Mouse (Mus musculus) G1E (cell line): Measurements from ENCODE around the gene Has1. TPM values are rescaled to one million over a fixed set of nuclear protein-coding genes. Genes with fewer than 3 reads are reported as not detected.
A peak's percentile ranks its signal among the peaks of the same experiment; 100 is the strongest.

Source experiments
- ATAC-seq: 2 replicates; pipeline ENCODE4 v1.8.0; 2016; ENCODE audit warnings: mild to moderate bottlenecking; ENCODE audit not compliant: insufficient number of reproducible peaks, poor library complexity, low FRiP score, severe bottlenecking; ENCODE audit errors: extremely low read depth
- DNase-seq: peaks from one replicate; pipeline ENCODE4 v3.0.0; 2012; ENCODE audit warnings: low spot score
- H3K27me3 ChIP-seq: 2 replicates; pipeline ENCODE4 v1.6.1; 2012; ENCODE audit warnings: mild to moderate bottlenecking, low read length, inconsistent platforms; ENCODE audit not compliant: insufficient read depth
- H3K36me3 ChIP-seq: replicated peaks from 2 replicates; pipeline ENCODE3; 2012; ENCODE audit warnings: mild to moderate bottlenecking, inconsistent platforms
- H3K4me1 ChIP-seq: 2 replicates; pipeline ENCODE4 v1.6.1; 2012; ENCODE audit warnings: low read depth, low read length, inconsistent platforms, mixed read lengths; ENCODE audit not compliant: insufficient read depth
- H3K4me3 ChIP-seq: 2 replicates; pipeline ENCODE4 v1.5.1; 2012; ENCODE audit warnings: low read depth, mild to moderate bottlenecking, inconsistent platforms, low read length, moderate library complexity, mixed read lengths
- H3K9me3 ChIP-seq: replicated peaks from 2 replicates; pipeline ENCODE4 v1.6.1; 2012; ENCODE audit warnings: inconsistent platforms
- CTCF ChIP-seq: IDR thresholded peaks from 2 replicates; pipeline ENCODE4 v1.5.1; 2012; ENCODE audit warnings: low read depth, low read length, inconsistent platforms, mixed read lengths
- GATA1 ChIP-seq: IDR thresholded peaks from 2 replicates; pipeline ENCODE4 v1.6.1; 2012; ENCODE audit warnings: borderline replicate concordance, low read length, inconsistent platforms, mixed read lengths
- GATA2 ChIP-seq: IDR thresholded peaks from 2 replicates; pipeline ENCODE4 v1.6.1; 2012; ENCODE audit warnings: low read depth, low read length, inconsistent platforms, borderline replicate concordance
- POLR2AphosphoS5 ChIP-seq: IDR thresholded peaks from 2 replicates; pipeline ENCODE4 v1.6.1; 2012; ENCODE audit warnings: low read depth, low read length, inconsistent platforms; ENCODE audit not compliant: insufficient replicate concordance
- TAL1 ChIP-seq: conservative IDR thresholded peaks from 2 replicates; pipeline ENCODE4 v1.6.1; 2012; ENCODE audit warnings: low read depth, low read length, inconsistent platforms, mixed read lengths
- polyA plus RNA-seq: library from polyadenylated mRNA; stranded (reverse); fragments of >175 nt; gene quantifications from 2 replicates; pipeline ENCODE4 v1.2.3, GENCODE M21; 2012
- total RNA-seq, 2 experiments: library from RNA; stranded (forward) in 1 of 2; stranded (reverse) in 1 of 2; fragments of 200-1000 nt in 1 of 2; fragments of >200 nt in 1 of 2; fragmentation: Nextera tagmentation in 1 of 2; gene quantifications; 2 replicates each; pipeline ENCODE4 v1.2.3; 2014 to 2017

The Has1 gene
- total and polyA plus RNA-seq, 3 experiments: 0.33 TPM; not detected in 2

DNA sequence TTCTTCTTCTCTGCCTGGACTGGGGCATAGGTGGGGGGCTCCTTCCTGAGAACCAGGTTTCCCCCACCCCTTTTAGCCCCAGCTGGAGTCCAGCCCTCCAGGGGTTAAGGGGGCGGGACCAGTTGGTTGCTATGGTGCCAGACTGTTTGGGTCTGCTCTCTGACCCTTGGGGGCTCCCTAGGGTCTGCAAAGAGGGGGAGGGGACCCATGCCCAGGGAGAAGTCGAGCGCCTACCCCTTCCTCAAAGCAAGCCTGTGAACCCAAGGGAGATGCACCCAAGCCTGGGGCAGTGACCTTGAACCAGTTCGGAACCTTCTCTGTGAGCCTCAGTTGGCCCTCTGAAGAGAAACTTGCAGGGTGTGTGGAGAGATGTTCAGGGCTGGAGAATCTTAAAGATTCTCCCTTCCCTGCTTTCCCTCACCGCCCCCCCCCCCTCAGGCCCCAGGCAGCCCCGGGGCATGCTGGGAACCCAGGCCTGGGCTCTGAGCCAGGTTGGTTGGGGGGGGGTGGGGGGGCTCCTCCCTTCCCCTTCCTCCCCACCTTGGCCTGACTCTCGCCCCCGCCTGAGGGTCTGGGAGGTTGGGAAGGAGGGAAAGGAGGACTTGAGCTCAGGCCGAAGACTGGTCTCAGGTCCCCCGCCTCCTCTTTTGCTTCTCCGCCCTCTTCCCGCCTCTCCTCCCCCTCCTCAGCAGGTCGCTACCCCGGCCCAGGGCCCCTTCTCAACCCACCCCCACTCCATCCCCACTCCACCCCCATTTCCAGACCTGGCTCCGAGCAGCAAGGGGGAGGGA lies 26.6 kb downstream of the Has1 start:
- H3K4me3 ChIP-seq: peak overlapping the region; percentile 74
- H3K27me3 ChIP-seq: peaks cover 33% of the 10 kb centered on the region
- no peak for TF ChIP-seq GATA1
- TF ChIP-seq GATA2: no peak
- TF ChIP-seq POLR2AphosphoS5: no peak
- TF ChIP-seq TAL1: no peak
- no peak for TF ChIP-seq CTCF
- H3K4me1 ChIP-seq: peaks cover 40% of the 10 kb centered on the region
- DNase-seq (peak; percentile 61), ATAC-seq (0 out of 2 replicates have a peak, but pooled peaks have one; percentile 10)
- no peaks in the 10 kb centered on the region for H3K36me3 ChIP-seq
- no peaks in the 10 kb centered on the region for H3K9me3 ChIP-seq

DNA sequence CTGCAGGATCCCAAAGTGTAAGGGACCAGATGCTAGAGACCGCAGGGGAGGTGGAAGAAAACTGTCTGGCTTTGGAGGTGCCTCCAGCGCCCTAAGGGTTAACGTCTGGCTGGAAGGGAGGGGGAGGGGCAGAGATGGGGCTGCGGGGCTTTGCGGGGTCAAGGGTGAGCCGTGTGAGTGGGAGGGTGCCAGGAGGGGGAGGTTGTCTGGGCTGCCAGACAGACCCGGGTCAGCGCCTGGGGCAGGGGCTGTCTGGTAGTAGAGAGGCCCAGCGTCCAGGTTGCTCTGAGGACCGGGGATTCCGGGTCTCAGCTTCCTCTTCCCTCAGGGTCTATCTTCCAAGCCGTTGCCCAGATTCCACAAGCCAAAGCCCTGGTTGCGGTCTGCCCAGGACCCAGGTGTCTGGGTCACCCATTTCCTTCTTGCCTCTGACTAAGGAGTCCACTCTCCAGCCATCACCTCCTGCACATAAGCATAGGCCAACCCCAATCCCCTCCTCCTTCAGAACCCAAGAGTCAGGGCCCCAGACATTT lies 27.3 kb downstream of the Has1 start:
- no peak for ATAC-seq
- peak; percentile 20 for DNase-seq

DNA sequence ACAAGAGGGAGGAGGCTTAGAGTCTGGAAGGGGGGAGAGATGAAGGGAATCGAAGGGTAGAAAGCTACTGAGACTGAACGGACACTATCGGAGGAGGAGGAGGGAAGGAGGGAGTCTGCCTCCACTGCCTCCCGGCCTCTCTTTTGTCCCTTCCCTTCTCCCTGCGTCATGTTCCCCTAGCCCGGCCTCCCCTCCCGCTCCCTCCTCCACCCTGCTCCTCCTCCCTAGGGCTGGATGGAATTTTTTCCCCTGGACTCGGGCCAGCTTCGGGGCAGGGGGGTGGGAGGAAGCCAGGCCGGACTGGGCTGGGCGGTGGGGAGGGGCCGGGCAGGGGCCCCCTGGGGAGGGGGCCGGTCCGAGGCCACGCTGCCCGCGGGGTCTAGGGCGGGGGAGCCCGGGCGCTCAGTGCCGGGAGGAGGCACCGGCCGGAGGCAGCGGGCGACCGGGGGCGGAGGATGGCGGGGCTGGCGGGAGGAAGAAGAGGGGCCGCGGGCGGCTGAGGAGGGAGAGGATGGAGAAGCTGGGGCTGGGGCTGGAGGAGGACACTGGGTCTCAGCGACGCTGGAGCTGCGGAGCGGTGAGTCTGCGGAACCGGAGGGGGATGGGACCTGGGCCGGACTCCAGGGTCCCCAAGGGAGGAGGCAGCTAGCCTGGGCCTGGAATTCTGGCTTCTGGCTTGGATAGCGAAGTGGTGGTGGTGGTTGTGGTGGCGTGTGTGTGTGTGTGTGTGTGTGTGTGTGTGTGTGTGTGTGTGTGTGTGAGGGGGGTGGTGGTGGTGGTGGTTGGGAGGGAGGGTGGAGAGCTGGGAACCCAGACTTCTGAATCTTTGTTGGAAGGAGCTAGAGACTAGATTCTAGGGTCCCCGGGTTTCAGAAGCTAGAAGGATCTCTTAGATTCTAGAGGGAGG lies 28.0 kb downstream of the Has1 start, which contains the start of gene Spaca6:
Gene Spaca6, plus strand, starts transcription at position 408 of the 907 bp plus-strand sequence.
- no peaks in the 10 kb centered on the region for H3K9me3 ChIP-seq
- TF ChIP-seq CTCF (no peak), GATA1 (no peak), GATA2 (no peak), TAL1 (no peak), POLR2AphosphoS5 (no peak)
- peaks cover 40% of the 10 kb centered on the region for H3K4me1 ChIP-seq
- ATAC-seq (peak; percentile 54), DNase-seq (peak; percentile 53)
- H3K27me3 ChIP-seq: peaks cover 37% of the 10 kb centered on the region
- peak within 1 kb of the TSS; percentile 74 for H3K4me3 ChIP-seq
- H3K36me3 ChIP-seq: no peaks in the 10 kb centered on the region

More for the DNA sequence above, 27.3 kb downstream of the Has1 start:
- Histone ChIP-seq H3K27me3 (peaks cover 35% of the 10 kb centered on the region), H3K9me3 (no peaks in the 10 kb centered on the region), H3K4me1 (peaks cover 40% of the 10 kb centered on the region), H3K4me3 (peak overlapping the region; percentile 74), H3K36me3 (no peaks in the 10 kb centered on the region)
- no peak for TF ChIP-seq CTCF

DNA sequence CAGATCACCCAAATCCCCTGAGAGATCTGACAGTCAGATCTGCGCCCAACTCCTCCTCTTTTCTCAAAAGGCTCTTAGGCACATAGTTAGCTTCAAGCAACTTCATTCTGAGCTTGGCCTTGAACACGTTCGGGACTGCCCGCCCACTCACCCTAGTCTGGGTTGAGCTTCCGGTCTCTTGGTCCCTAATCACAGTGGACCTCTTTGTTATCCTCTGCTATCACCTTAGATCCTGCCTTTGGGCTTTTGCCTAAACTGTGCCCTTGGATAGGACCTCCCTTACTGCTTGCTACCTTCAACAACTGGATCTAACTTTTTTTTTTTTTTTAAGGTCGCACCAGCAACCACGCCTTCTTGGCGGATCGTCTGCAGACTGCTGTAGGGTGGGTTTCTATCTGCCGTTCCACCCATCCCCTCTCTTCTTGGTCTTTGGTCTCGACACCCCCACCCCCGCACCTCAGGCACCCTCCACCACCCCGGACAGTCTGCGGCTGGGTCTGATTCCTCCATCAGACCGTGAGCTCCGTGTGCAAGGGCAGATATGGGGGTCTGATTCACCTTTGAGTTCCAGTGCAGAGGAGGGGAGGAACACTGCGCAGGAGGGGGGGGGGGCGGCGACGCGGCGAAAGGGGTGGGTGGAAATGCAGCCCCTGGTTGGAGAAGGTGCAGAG lies 28.9 kb downstream of the Has1 start:
- Histone ChIP-seq H3K9me3 (no peaks in the 10 kb centered on the region), H3K27me3 (peaks cover 39% of the 10 kb centered on the region), H3K4me1 (peaks cover 40% of the 10 kb centered on the region), H3K4me3 (peak overlapping the region; percentile 74), H3K36me3 (no peaks in the 10 kb centered on the region)
- DNase-seq: peak; percentile 8
- TF ChIP-seq POLR2AphosphoS5: no peak
- no peak for TF ChIP-seq CTCF
- no peak for TF ChIP-seq GATA2
- TF ChIP-seq TAL1: no peak
- TF ChIP-seq GATA1: no peak
- no peak for ATAC-seq

DNA sequence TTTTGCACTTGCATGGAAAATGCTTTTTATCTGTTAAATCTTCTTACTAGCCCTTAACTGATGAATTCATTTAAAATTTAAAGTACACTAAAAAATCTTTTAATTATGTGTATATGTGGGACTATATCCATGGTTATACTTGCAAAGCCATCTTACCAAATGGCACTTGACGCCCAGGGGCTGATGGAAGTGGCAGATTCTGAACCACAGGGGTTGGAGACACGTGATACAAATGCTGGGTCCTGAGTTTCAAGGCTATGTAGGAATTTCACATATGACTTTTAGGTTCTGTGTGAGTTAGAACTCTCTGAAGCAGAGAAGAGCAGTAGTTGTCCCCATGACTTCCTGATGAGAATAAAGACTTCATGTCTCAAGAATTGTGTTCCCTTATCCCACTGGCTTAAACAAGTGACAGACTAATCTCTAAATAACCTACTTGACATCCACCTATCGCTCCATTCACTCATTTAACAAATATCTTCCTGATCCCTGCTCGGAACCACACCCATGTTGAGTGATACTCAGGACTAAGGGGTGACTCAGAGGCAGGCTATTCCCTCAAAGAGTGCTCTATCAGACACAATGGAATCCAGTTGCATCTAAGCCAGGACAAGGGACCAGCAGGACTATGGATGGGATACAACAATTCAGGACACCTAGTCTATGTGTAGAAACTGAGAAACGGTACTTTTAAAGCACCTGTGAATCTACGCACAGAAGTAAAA lies 31.2 kb downstream of the Has1 start:
- TF ChIP-seq POLR2AphosphoS5 (no peak), TAL1 (no peak), GATA1 (no peak), GATA2 (no peak), CTCF (no peak)
- H3K4me3 ChIP-seq: no peak overlapping the region
- DNase-seq (no peak), ATAC-seq (no peak)
- no peaks in the 10 kb centered on the region for H3K36me3 ChIP-seq
- peaks cover 30% of the 10 kb centered on the region for H3K4me1 ChIP-seq
- H3K27me3 ChIP-seq: peaks cover 26% of the 10 kb centered on the region
- H3K9me3 ChIP-seq: no peaks in the 10 kb centered on the region
